Mouse (Mus musculus) MEL-GATA-1-ER (cell line): ENCODE measurements at regions not wholly inside any gene's neighbourhood (a gene's known extent, or its start where the extent isn't known, plus 50 kb on each side); places are given as distances from the start of the nearest gene placed in this dataset.

Experiments used
- DNase-seq: peaks from one replicate; pipeline ENCODE4 v3.0.0-alpha.2; 2012; ENCODE audit warnings: low read depth; ENCODE audit errors: extremely low read depth

DNA sequence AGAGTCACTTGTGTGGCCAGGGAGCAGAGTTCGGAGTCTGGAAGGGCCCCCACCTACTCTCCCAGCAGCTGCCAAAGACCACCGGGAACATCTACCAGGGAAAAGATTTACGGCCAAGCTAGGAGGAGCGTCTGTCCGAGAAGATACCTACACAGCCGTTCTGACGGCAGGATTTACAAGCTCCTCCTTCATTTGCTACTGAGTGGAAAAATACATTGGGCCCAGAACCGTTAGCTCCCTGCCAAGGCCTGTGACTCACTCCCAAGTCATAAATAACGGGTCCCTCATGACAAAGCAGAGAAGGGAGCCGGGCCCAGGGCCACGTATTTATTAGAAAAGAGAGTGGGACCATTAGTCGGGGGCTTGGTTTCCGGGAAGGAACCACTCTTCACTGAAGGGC lies 258.3 kb downstream of the Dysf start:
- no peak for DNase-seq

DNA sequence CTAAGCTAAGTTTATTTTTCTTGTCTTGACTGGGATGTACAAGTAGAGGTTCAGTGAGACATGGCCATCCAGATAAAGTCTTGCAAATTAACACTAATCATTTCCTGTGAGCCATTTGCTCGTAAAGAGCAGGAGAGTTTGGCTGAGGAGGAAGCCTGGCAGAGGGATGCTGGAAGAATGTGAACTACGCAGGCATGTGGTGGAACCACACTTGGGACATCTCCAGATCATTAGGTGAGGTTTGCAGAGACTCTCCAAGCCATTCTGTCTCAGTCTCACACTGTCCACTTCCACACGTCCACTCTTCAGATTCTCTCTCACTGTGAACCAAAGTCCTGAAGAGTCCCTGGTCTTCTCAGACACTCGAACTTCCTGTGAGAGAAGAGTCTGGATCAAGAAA lies 256.3 kb downstream of the Dysf start:
- DNase-seq: no peak

DNA sequence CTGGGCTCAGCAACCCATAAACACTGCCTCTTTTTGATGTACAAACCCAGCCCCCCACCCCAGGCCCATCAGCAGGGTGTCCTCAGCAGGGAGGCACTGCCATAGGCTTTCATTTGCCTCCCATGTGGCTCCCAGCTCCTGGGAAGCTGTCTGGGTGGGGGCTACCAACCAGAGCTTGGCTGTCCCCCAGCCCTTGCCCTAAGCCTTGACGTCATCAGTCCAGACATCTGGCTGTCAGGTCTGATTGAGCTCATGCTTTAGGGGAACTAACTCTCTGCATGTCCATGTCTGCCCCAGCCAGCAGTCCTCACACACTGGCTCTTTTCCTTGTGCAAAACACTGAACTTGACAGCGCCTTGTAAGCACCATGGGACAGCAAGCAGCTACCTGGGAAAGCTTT lies 255.3 kb downstream of the Dysf start:
- DNase-seq: no peak

DNA sequence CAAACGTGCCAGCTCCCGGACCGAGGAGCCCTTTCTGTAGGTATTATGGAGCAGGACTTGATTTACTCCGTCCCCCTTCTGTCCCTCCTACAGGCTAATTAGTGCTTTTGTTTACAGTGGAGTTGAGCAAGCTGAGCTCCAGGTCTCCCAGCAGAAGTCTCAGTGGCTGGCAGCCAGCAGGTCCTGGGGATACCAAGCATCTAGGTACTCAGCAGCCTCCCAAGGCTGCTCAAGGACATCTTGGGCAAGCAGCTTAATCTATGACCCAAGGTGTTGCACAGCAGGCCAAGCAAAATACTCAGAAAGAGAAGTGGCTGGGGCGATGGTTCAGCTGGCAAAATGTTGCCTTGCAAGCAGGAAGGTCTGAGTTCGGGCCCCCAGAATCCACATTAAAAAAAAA lies 254.4 kb downstream of the Dysf start:
- no peak for DNase-seq

DNA sequence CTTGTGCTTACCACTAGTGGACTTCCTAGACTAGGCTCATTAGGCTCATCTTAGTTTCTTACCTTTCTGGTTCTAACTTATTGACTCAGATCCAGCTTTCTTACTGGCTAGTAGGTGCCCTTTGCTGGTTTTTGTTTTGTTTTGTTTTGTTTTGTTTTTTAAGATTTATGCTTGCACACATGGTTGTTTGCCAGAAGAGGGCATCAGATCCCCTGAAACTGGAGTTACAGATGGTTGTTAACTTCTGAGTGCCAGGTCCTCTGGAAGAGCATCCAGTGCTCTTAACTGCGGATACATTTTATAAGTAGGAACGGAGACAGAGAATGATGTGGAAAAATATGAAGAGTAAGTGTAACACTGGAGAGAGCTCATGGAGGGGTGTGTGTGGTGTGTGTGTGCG lies 253.1 kb downstream of the Dysf start:
- no peak for DNase-seq
